Mouse (Mus musculus): ENCODE measurements around the gene Eif3k. TPM values are rescaled to one million over a fixed set of nuclear protein-coding genes. Genes with fewer than 3 reads are reported as not detected.

The Eif3k gene
- polyA plus RNA-seq, 1 experiment from 2014 or later, result 373 TPM

DNA sequence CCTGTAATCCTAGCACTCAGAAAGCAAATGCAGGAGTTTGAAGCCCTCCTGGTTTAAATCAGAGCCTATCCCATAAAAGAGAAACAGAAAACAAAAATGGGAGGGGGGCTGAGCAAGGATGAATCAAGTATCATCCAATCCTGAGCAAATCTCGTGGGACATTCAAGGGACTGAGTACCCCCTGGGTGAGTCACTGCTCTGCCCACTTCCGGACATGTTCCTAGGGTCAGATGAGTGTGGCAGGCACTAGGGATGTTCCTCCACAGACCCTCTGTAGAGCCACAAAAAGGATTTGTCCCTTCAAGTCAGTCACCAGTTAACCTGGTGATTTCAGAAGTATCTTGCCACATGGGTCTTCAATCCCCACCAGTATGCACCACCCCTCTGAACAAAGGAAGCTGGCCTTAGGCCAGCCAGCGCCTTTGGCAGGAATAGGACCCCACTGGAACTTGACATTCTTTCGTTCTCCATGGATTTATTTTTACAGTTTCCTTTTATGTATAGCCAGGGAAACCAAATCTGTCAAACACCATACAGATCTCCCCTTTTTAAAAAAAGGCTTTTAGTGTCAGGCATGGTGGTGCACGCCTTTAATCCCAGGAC is 26.3 kb downstream of the Eif3k start:
- no peak overlapping the region for H3K4me3 ChIP-seq (replicated peaks)
- no peak overlapping the region for H3K4me2 ChIP-seq
- H3K9me3 ChIP-seq, result no peaks in the 10 kb centered on the region
- no peaks in the 10 kb centered on the region for H3K36me3 ChIP-seq
- ATAC-seq (ENCODE audit: insufficient read depth, low FRiP score, low read depth), result no peak
- H3K27me3 ChIP-seq (replicated peaks), result no peaks in the 10 kb centered on the region
- WGBS, result 51% methylated on average over 5 of the region's 5 CpGs
- H3K9ac ChIP-seq, result no peak overlapping the region
- H3K27ac ChIP-seq, result peak overlapping the region; percentile 49
- H3K4me1 ChIP-seq, result peaks cover 68% of the 10 kb centered on the region

- no peak overlapping the region for H3K4me3 ChIP-seq (replicated peaks)
- peaks cover 66% of the 10 kb centered on the region for H3K4me1 ChIP-seq
- WGBS, result 78% methylated on average over 4 of the region's 4 CpGs
- no peak overlapping the region for H3K9ac ChIP-seq
- no peak for ATAC-seq (ENCODE audit: insufficient read depth, low FRiP score, low read depth)
- H3K27me3 ChIP-seq (replicated peaks), result no peaks in the 10 kb centered on the region
- no peaks in the 10 kb centered on the region for H3K36me3 ChIP-seq
- H3K9me3 ChIP-seq, result no peaks in the 10 kb centered on the region
- peak overlapping the region; percentile 49 for H3K27ac ChIP-seq
- H3K4me2 ChIP-seq, result no peak overlapping the region
These were observed 26.9 kb downstream of the Eif3k start for GRCm38 (mm10) chr7:28954773-28955172.

DNA sequence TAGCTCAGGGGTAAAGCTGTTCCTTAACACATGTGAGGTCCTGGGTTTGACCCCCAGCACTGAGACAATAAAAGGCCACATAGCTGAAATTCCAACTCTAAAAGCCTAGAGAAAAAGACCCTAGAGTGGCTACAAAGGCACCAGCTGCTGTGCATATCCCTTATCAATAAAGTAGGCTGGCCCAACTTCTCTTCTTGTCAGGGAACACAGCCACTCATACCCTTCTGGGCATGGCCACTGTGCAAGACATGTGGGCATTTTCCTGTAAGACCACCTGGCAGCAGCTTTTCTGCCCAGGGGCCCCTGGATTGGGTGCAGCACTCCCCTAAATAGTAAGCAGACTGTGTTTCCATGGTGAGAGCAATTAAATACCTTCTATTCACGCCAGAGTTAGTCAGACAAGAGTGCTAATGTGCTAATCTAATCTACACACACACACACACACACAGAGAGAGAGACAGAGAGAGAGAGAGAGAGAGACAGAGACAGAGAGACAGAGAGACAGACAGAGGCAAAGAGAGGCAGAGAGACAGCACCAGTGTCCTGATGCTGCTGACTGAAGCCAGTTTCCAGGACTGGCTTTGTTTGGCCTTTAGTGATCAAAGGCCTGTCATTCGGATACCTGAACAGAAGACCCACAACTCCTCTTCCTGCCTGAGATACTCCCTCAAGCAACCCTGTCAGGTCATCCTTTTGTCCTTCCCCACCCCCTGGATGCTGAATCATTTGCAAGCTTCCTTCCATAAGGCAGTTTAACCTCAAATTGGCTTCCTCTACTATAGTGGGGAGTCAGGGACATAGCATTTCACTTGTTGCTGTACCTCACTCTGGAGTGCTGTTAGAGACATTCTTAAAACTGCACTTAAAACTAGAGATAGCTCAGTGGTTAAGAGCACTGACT is 27.9 kb downstream of the Eif3k start:
- Histone ChIP-seq H3K4me1 (peaks cover 65% of the 10 kb centered on the region), H3K9ac (no peak overlapping the region), H3K27me3 (replicated peaks) (no peaks in the 10 kb centered on the region), H3K4me2 (peak overlapping the region; percentile 19; the same call in 1 of the 2 replicates), H3K9me3 (no peaks in the 10 kb centered on the region), H3K4me3 (replicated peaks) (no peak overlapping the region), H3K27ac (peak overlapping the region; percentile 86), H3K36me3 (no peaks in the 10 kb centered on the region)
- ATAC-seq (ENCODE audit: insufficient read depth, low FRiP score, low read depth), result peak; percentile 44; the same call in 1 of the 2 replicates
- 13% methylated on average over 2 of the region's 2 CpGs for WGBS

DNA sequence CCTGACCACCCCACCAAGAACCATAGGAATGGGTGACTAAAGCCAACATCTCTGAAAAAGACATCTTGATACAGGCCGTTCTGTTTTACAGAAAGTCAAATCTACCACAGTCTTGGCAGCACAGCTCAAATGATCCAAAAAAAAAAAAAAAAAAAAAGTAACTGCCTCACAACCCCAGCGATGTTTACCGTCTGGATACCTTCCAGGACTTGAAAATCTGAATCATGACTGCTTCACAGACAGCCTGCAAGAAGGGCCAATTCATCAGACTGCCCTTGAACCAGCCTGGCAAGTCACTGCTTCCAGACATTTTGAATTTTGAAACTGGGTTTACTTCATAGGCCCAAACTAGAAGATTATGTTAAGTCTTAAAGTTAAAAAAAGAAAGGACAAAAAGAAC is 28.9 kb downstream of the Eif3k start:
- Histone ChIP-seq H3K4me1 (peaks cover 64% of the 10 kb centered on the region), H3K36me3 (no peaks in the 10 kb centered on the region)

DNA sequence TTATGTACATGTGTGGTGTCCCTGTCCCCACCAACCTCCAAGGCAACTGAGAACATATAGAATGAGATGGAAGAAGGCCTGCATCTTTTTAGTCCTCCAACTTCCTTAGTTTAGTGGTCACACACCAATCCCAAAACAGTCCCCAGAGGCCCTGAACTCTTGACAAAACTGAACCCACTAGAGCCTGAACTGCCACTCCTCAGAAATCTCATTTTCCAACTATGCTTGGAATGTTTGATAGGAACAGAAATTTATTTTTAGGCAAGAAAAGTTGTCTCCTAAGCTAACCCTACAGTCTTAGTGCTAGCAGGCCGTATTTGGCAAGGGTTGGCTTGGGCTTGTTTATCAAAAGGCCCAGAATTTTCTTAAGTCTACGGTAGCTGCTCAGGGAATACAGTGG is 29.9 kb downstream of the Eif3k start:
- H3K27me3 ChIP-seq (replicated peaks), result no peaks in the 10 kb centered on the region
- no peaks in the 10 kb centered on the region for H3K9me3 ChIP-seq
- peaks cover 65% of the 10 kb centered on the region for H3K4me1 ChIP-seq
- H3K9ac ChIP-seq, result no peak overlapping the region
- 64% methylated on average over 2 of the region's 2 CpGs for WGBS
- no peak overlapping the region for H3K27ac ChIP-seq
- no peak overlapping the region for H3K4me3 ChIP-seq (replicated peaks)
- no peak for ATAC-seq (ENCODE audit: insufficient read depth, low FRiP score, low read depth)
- no peaks in the 10 kb centered on the region for H3K36me3 ChIP-seq
- no peak overlapping the region for H3K4me2 ChIP-seq

More for the DNA sequence above, 28.9 kb downstream of the Eif3k start:
- no peak for ATAC-seq (ENCODE audit: insufficient read depth, low FRiP score, low read depth)
- WGBS, result 5% methylated on average over 3 of the region's 3 CpGs
- Histone ChIP-seq H3K27me3 (replicated peaks) (no peaks in the 10 kb centered on the region), H3K9me3 (no peaks in the 10 kb centered on the region), H3K9ac (no peak overlapping the region), H3K4me2 (0 out of 2 replicates have a peak overlapping the region, but pooled peaks have one; percentile 19), H3K27ac (peak overlapping the region; percentile 86), H3K4me3 (replicated peaks) (no peak overlapping the region)

GRCm38 (mm10) chr7:28950346-28951037 is 31.2 kb downstream of the Eif3k start:
- 80% methylated on average over 10 of the region's 10 CpGs for WGBS
- Histone ChIP-seq H3K4me1 (peaks cover 74% of the 10 kb centered on the region), H3K9me3 (no peaks in the 10 kb centered on the region), H3K9ac (no peak overlapping the region), H3K27me3 (replicated peaks) (no peaks in the 10 kb centered on the region), H3K4me2 (no peak overlapping the region), H3K36me3 (no peaks in the 10 kb centered on the region), H3K4me3 (replicated peaks) (no peak overlapping the region), H3K27ac (peak overlapping the region; percentile 64; the same call in 1 of the 2 replicates)
- ATAC-seq (ENCODE audit: insufficient read depth, low FRiP score, low read depth), result no peak

GRCm38 (mm10) chr7:28949298-28949697 is 32.4 kb downstream of the Eif3k start:
- Histone ChIP-seq H3K27ac (peak overlapping the region; percentile 64), H3K4me1 (peaks cover 74% of the 10 kb centered on the region), H3K9me3 (no peaks in the 10 kb centered on the region), H3K4me2 (no peak overlapping the region; the same call in 1 of the 2 replicates), H3K27me3 (replicated peaks) (no peaks in the 10 kb centered on the region), H3K36me3 (no peaks in the 10 kb centered on the region), H3K4me3 (replicated peaks) (no peak overlapping the region), H3K9ac (no peak overlapping the region)
- ATAC-seq (ENCODE audit: insufficient read depth, low FRiP score, low read depth), result no peak
- 61% methylated on average over 2 of the region's 2 CpGs for WGBS

DNA sequence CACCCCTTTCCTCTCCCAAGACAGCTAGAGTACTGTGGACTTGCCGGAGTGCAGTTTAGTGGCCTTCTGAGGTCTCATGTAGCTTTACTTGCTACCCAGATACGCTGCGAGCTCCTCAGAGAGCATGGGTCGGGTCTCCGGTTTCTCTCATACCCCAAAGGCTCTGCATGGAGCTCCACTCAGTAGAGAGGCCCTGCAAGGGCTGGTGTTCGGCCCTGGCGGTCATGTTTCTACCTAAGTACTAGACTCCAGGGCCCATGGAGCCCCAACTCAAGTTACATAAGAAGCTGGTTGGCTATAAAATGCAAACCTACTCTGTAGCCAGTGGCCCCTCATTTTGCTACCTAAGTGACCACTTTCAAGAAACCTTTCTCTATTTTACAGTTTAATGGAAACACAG is 32.9 kb downstream of the Eif3k start:
- Histone ChIP-seq H3K9ac (no peak overlapping the region), H3K9me3 (no peaks in the 10 kb centered on the region), H3K27ac (peak overlapping the region; percentile 64; the same call in 1 of the 2 replicates), H3K27me3 (replicated peaks) (no peaks in the 10 kb centered on the region), H3K36me3 (no peaks in the 10 kb centered on the region), H3K4me2 (no peak overlapping the region; the same call in 1 of the 2 replicates), H3K4me1 (peaks cover 71% of the 10 kb centered on the region), H3K4me3 (replicated peaks) (no peak overlapping the region)
- 85% methylated on average over 7 of the region's 7 CpGs for WGBS
- ATAC-seq (ENCODE audit: insufficient read depth, low FRiP score, low read depth), result no peak

- H3K9me3 ChIP-seq, result no peaks in the 10 kb centered on the region
- no peak overlapping the region for H3K4me2 ChIP-seq
- H3K27me3 ChIP-seq (replicated peaks), result no peaks in the 10 kb centered on the region
- H3K36me3 ChIP-seq, result no peaks in the 10 kb centered on the region
- no peak overlapping the region for H3K4me3 ChIP-seq (replicated peaks)
- WGBS, result 31% methylated on average over 1 of the region's 1 CpGs
- peaks cover 66% of the 10 kb centered on the region for H3K4me1 ChIP-seq
- peak overlapping the region; percentile 89 for H3K27ac ChIP-seq
- ATAC-seq (ENCODE audit: insufficient read depth, low FRiP score, low read depth), result no peak
- no peak overlapping the region for H3K9ac ChIP-seq
These were observed 35.4 kb downstream of the Eif3k start for GRCm38 (mm10) chr7:28946271-28946610.

DNA sequence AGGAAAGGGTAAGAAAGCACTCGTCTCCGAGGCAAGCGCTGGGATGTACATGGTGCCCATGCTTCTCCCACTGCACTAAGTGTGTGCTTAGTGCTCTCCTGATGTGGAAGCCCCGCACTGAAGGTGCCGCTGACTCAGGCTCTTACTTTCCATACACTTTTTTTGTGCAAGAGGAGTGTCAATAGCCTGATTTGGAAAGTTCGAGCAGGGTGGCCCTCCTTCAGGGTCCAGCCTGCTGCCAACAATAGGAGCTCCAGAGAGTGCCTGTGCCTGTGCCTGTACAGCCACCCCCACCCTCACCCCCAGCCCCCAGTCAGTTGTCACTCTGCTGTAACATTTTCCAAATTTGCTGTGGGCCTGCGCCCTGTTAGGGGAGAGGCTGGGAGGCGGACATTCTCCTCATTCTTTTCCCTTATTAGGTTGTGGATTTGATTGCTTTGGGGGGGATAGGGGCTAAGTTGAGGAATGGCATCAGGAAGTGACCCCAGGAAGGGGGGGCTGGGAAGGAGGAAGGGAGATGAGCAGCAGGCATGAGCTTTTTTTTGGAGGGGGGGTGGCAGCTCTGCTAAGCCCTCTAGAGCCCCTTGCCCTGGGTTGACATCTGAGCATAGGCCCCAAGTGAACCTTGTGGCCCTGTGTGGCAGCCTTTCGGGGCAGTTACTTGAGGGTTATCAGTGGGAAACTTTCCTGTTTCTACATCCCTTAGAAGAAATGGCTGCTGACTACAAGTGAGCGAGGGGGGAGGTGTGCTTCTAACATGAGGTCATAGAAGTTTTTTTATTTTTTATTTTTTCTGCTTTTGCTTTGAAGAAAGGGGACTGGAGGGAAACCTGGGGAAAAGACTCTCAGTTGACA is 36.0 kb downstream of the Eif3k start:
- no peaks in the 10 kb centered on the region for H3K9me3 ChIP-seq
- peak overlapping the region; percentile 24; the same call in 1 of the 2 replicates for H3K4me2 ChIP-seq
- H3K4me3 ChIP-seq (replicated peaks), result no peak overlapping the region
- WGBS, result 22% methylated on average over 10 of the region's 10 CpGs
- ATAC-seq (ENCODE audit: insufficient read depth, low FRiP score, low read depth), result peak; percentile 57
- peak overlapping the region; percentile 89 for H3K27ac ChIP-seq
- H3K27me3 ChIP-seq (replicated peaks), result no peaks in the 10 kb centered on the region
- H3K9ac ChIP-seq, result no peak overlapping the region
- peaks cover 71% of the 10 kb centered on the region for H3K4me1 ChIP-seq
- H3K36me3 ChIP-seq, result no peaks in the 10 kb centered on the region

DNA sequence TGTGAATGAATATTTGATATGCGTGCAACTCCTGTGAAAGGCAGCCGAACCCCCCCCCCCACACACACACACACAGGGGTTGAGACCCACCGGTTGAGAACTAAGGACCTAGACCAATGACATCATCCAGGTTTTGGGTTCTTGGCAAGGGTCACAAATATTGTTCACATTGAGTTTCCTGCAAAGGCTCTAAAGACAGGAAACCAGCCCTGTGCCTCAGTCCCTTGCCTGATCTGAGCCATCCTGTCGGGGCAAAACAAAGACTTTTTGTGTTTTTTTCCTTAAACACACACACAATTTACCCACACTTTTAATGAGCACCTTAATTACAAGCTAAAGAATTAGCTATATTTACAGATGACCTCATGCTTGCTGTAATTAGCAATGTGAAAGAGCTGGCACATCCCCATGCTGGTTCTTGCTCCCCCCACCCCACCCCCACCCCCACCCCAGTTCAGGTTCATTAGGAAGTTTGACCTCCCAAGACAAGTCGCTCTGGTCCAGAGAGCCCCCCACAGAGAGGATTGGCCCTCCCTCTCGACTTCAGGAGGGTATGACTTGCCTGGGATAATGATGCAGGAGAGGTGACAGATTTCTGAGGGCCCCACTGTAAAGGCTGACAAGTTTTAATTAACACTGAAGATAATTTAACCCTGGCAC is 36.8 kb downstream of the Eif3k start:
- peak overlapping the region; percentile 89 for H3K27ac ChIP-seq
- peaks cover 77% of the 10 kb centered on the region for H3K4me1 ChIP-seq
- no peak overlapping the region; the same call in 1 of the 2 replicates for H3K4me2 ChIP-seq
- H3K4me3 ChIP-seq (replicated peaks), result no peak overlapping the region
- no peak overlapping the region for H3K9ac ChIP-seq
- H3K27me3 ChIP-seq (replicated peaks), result no peaks in the 10 kb centered on the region
- ATAC-seq (ENCODE audit: insufficient read depth, low FRiP score, low read depth), result no peak
- no peaks in the 10 kb centered on the region for H3K9me3 ChIP-seq
- H3K36me3 ChIP-seq, result no peaks in the 10 kb centered on the region
- 51% methylated on average over 6 of the region's 6 CpGs for WGBS
